Mouse (Mus musculus) layer of hippocampus, postnatal 36 days (tissue): ENCODE data around the gene Nkap. TPM values are rescaled to one million over a fixed set of nuclear protein-coding genes. Genes with fewer than 3 reads are reported as not detected.
"Not testable (repeated sequence)": the region's sequence is repeated elsewhere in the genome, so short reads cannot be mapped to it uniquely, and the experiment has no call there.

Experiments
- DNase-seq, 2 experiments: peaks; one replicate each; pipeline ENCODE4 v3.0.0; 2022
- total RNA-seq, 2 experiments: library from RNA; stranded (reverse); gene quantifications; 2 replicates each; pipeline ENCODE4 v1.2.3; 2021

The Nkap gene
- 10 to 100 TPM; 13.1 to 15.3 TPM for total RNA-seq

- peak; percentile 67 for DNase-seq
Measured at GRCm38 (mm10) chrX:37126671-37127358, at the start of gene Nkap. Nkap (plus strand) TSS chrX:37126795.

GRCm38 (mm10) chrX:37080345-37080744 is 46.2 kb upstream of the Nkap start:
- not testable (repeated sequence) for DNase-seq

- no peak for DNase-seq
Measured at GRCm38 (mm10) chrX:37081194-37081593, 45.4 kb upstream of the Nkap start.

- peak in 1 of 2 experiments; percentile 6 for DNase-seq
Measured at GRCm38 (mm10) chrX:37084318-37084926, 42.2 kb upstream of the Nkap start.

DNA sequence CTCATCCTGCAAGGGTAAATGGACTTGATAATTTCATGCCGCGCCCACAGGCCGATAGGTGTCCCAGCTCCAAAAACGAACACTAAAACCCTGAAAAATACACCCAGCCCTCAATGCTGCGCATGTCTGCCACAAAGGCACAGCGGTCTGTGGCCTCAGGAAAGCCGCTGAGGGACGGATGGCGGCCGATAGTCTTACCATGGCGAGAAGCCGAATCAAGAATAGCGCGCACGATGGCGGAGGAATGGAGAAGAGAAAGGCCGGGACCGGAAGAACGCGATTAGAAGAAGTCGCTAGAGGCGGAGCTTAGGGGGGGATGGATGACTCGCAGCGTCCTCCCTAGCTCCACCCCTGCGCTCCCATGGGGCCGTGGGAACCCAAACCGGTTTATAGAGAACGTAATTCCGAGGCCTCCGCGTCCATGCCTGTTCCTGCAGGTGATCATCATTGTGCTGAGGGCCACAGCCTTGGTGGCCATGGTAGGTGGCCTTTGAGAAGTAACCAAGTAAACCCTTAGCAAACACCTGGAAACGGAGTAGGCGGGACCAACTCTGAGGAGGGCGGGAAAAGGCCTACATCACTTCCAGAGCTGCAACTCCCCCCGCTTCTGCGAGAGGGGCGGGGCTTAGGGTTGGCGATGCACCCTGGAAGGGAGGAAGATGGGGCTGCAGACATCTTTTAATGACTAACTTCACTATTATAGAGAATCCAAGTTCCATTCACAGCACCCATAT is 41.5 kb upstream of the Nkap start, which contains the start of gene Rpl39:
TSS of gene Rpl39 (minus strand) at position 476 of the 734 bp plus-strand sequence.
- DNase-seq: peak; percentile 78 to 82

DNA sequence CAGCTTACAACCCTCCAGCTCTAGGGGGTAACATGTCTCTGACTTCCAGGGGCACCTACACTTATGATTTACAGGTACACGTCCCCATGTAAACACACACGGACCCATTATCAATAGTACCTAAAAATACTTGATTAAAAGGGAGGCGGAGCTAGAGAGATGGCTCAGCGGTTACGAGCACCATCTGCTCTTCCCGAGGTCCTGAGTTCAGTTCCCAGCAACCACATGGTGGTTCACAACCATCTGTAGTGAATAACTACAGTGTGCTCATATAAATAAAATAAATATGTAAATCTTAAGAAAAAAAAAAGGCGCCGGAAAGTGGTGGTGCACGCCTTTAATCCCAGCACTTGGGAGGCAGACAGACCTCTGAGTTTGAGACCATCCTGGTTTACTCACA is 40.9 kb upstream of the Nkap start:
- DNase-seq: no peak

- DNase-seq: no peak
Measured at GRCm38 (mm10) chrX:37088778-37089177, 37.8 kb upstream of the Nkap start.

GRCm38 (mm10) chrX:37091457-37091856 is 35.1 kb upstream of the Nkap start:
- DNase-seq: no peak

GRCm38 (mm10) chrX:37095106-37095768 is 31.4 kb upstream of the Nkap start:
- no peak for DNase-seq

- DNase-seq: no peak
Measured at GRCm38 (mm10) chrX:37098681-37099080, 27.9 kb upstream of the Nkap start.

DNA sequence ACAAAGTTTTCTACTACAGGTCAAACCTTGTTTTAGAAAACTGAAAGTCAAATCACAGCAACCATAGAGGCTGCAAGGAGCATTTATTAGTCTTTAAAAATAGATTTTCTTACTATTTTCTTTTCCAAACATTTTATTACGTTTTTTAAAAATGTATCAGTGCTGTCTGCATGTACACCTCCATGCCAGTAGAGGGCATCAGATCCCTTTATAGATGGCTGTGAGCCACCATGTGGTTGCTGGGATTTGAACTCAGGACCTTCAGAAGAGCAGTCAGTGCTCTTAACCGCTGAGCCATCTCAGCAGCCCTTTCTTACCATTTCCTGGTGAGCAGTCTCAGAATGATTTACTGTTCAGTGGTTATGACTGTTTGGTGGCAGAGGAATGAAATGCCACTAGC is 22.8 kb upstream of the Nkap start:
- DNase-seq: no peak

- DNase-seq: no peak
Measured at GRCm38 (mm10) chrX:37109526-37110192, 16.9 kb upstream of the Nkap start.

GRCm38 (mm10) chrX:37110193-37110880 is 16.3 kb upstream of the Nkap start, which contains the start of gene Upf3b:
Upf3b (minus strand) TSS chrX:37110322.
- DNase-seq: peak; percentile 87 to 89

GRCm38 (mm10) chrX:37110881-37111193 is 15.8 kb upstream of the Nkap start:
- DNase-seq: no peak

DNA sequence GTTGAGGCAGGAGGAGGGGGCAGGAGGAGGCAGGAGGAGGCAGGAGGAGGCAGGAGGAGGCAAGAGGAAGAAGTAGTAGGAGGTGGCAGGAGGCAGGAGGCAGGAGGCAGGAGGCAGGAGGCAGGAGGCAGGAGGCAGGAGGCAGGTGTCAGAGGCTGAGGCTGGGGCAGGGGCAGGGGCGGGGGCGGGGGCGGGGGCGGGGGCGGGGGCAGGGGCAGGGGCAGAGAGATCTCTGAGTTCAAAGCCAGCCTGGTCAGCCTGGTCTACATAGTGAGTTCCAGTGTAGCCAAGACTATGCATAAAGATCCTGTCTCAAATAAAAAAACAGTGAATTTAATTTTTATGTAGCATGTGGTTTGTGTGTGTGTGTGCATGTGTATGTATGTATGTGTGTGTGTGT is 9.5 kb upstream of the Nkap start:
- DNase-seq: no peak

DNA sequence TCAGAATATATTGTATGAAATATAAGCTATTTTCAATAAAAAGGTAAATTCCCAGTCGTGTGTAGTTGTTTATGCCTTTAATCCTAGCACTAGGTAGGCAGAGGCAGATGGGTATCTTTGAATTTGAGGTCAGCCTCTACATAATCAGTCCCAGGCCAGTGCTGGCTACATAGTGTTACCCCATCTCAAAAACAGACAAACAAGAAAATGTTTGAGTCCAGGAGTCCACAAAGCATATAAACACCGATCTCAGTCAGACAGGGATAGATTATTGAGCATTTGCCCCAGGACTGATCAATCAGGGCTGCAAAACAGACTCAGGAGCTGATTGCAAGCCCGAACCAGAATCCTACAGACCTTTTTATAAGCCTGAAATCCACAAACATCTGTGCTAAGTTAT is 7.0 kb upstream of the Nkap start:
- no peak for DNase-seq

GRCm38 (mm10) chrX:37120212-37120611 is 6.4 kb upstream of the Nkap start:
- DNase-seq: no peak

DNA sequence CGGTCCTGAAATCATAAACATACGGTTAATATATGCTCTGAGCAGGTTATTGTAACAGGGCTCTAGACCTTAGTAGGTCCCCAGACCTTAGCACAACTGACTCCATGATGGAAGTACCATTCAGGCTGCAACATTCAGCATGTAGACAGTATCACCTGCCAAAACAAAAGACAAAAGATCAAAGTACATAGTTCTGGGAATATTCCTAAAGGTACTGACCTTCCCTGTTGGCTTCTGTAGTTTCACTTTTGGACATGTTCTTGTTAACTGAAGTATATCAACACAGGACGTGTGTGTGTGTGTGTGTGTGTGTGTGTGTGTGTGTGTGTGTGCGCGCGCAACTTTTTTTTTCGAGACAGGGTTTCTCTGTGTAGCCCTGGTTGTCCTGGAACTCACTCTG is 1.1 kb upstream of the Nkap start:
- no peak for DNase-seq

- DNase-seq: no peak
Measured at GRCm38 (mm10) chrX:37141732-37142131, 15.1 kb downstream of the Nkap start.

- not testable (repeated sequence) for DNase-seq
Measured at GRCm38 (mm10) chrX:37144498-37144897, 17.9 kb downstream of the Nkap start.

- DNase-seq: no peak
Measured at GRCm38 (mm10) chrX:37144954-37145353, 18.4 kb downstream of the Nkap start.

DNA sequence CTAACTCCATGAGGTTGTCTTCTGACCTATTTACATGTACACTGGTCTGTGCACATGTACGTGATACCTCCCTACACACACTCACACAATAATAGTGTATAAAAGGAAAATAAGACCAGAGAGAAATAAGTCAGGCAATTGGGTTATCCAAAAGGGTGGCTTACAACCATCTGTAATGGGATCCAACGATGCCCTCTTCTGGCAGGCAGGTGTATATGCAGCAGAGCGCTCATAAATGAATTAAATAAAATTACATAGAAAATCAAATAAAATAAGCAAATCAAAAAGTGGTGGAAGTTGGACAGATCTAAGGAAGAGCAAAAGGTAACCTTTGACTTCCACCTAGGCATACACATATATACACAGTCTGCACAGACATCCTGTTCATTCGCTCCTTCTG is 31.2 kb downstream of the Nkap start:
- DNase-seq: no peak
